12 mouse cellular contexts compared by ENCODE assay signal in the genomic region with DNA sequence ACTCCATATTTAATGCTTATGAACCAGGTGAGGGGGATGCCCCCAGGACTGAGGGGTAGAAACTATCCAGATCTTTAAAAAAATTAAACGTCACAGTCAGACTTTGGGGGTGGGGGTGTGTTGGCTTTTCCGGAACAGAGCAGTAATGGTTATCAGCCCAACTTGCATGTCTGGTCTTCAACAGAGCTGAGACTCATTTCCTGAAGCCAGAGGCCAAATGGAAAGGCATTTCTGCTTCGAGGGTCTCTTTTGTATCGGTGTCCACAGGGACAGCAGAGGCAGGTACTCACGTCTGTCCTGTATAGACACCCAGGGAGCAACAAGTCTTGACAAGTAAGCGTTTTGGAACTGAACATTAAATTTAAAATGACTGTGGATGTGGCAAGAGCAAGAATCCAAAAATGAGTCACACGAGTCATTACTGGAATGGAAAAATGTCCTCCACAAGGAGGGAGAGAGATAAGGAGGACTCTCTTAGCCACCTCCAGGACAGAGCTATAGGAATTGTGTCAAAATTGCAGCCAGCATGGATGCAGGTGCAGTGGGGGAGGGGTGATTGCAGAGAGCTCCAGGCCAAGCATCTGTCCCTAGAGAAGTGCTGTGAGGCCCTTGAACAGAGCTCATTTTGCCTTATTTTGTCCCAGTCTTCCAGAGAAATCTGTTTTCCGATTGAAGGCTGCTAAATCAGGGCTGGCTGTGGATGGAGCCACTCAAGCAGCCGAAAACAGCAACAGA. TPM values are rescaled to one million over a fixed set of nuclear protein-coding genes. Genes with fewer than 3 reads are reported as not detected.
A peak's percentile ranks its signal among the peaks of the same experiment; 100 is the strongest.
DNase-seq lines count a peak whose midpoint lies in the region; ATAC-seq and TF ChIP-seq lines count a peak whose summit lies in the region.
"Had no signal": no experiment of that assay in that cellular context is flagged by ENCODE, and none has a peak within 500 bp of the region (broad histone marks: within the 10 kb centered on the region; RNA-seq: fewer than 3 reads in every experiment).

No protein-coding gene starts in this region.

- WGBS in hindbrain, embryonic 11.5 days: 54% methylated on average over 9 of the region's 9 CpGs
- 54% methylated on average over 9 of the region's 9 CpGs for WGBS in hindbrain, embryonic 14.5 days
- 49% methylated on average over 9 of the region's 9 CpGs for WGBS in spleen, adult 2 months
- 53% methylated on average over 9 of the region's 9 CpGs for WGBS in forebrain, embryonic 15.5 days

- H3K9ac ChIP-seq in hindbrain, embryonic 11.5 days (ENCODE audit: low read depth, low read length): no peak overlapping the region
- no peak overlapping the region for H3K9ac ChIP-seq in hindbrain, embryonic 14.5 days
- no peak overlapping the region for H3K9ac ChIP-seq in forebrain, embryonic 15.5 days (replicated peaks)
- H3K9ac ChIP-seq: liver, postnatal 0 days had no signal

- H3K4me2 ChIP-seq in hindbrain, embryonic 11.5 days (replicated peaks; ENCODE audit: low read depth, low read length): no peak overlapping the region
- no peak overlapping the region for H3K4me2 ChIP-seq in hindbrain, embryonic 14.5 days (replicated peaks)
- H3K4me2 ChIP-seq in forebrain, embryonic 15.5 days (replicated peaks): no peak overlapping the region

- no peaks in the 10 kb centered on the region for H3K36me3 ChIP-seq in hindbrain, embryonic 11.5 days (ENCODE audit: control insufficient read depth, insufficient read depth, low read length)
- H3K36me3 ChIP-seq in hindbrain, embryonic 14.5 days (replicated peaks; ENCODE audit: control insufficient read depth, insufficient read depth): no peaks in the 10 kb centered on the region
- H3K36me3 ChIP-seq in spleen, adult 2 months (ENCODE audit: control insufficient read depth, insufficient read depth, low read length): no peaks in the 10 kb centered on the region
- H3K36me3 ChIP-seq in forebrain, embryonic 15.5 days: no peaks in the 10 kb centered on the region

- H3K4me1 ChIP-seq in hindbrain, embryonic 11.5 days (replicated peaks; ENCODE audit: control insufficient read depth, insufficient read depth, low read length): no peaks in the 10 kb centered on the region; the same call in 1 of the 2 replicates
- 0 out of 2 replicates have a peak, but pooled peaks cover 6% of the 10 kb centered on the region for H3K4me1 ChIP-seq in hindbrain, embryonic 14.5 days (replicated peaks; ENCODE audit: control insufficient read depth, insufficient read depth, low read length)
- peaks cover 12% of the 10 kb centered on the region; the same call in 1 of the 2 replicates for H3K4me1 ChIP-seq in spleen, adult 2 months (ENCODE audit: control insufficient read depth, insufficient read depth, insufficient read length)
- peaks cover 2% of the 10 kb centered on the region; the same call in 1 of the 2 replicates for H3K4me1 ChIP-seq in forebrain, embryonic 15.5 days

- no peaks in the 10 kb centered on the region for H3K9me3 ChIP-seq in hindbrain, embryonic 11.5 days (ENCODE audit: control insufficient read depth, low read length)
- no peaks in the 10 kb centered on the region for H3K9me3 ChIP-seq in hindbrain, embryonic 14.5 days (ENCODE audit: control insufficient read depth, low read length)
- H3K9me3 ChIP-seq in forebrain, embryonic 15.5 days: no peaks in the 10 kb centered on the region

- no peaks in the 10 kb centered on the region for H3K27me3 ChIP-seq in hindbrain, embryonic 11.5 days (ENCODE audit: control insufficient read depth, insufficient read depth, low read length)
- H3K27me3 ChIP-seq in hindbrain, embryonic 14.5 days (ENCODE audit: control insufficient read depth, insufficient read depth, low read length): no peaks in the 10 kb centered on the region
- H3K27me3 ChIP-seq in spleen, adult 2 months (ENCODE audit: control insufficient read depth, insufficient read depth, low read length): no peaks in the 10 kb centered on the region
- no peaks in the 10 kb centered on the region for H3K27me3 ChIP-seq in forebrain, embryonic 15.5 days

- H3K27ac ChIP-seq in hindbrain, embryonic 11.5 days (ENCODE audit: low read depth, low read length): no peak overlapping the region
- no peak overlapping the region for H3K27ac ChIP-seq in hindbrain, embryonic 14.5 days
- H3K27ac ChIP-seq in spleen, adult 2 months (ENCODE audit: insufficient read depth, low read length): peak overlapping the region; percentile 52
- H3K27ac ChIP-seq in forebrain, embryonic 15.5 days (replicated peaks): no peak overlapping the region

- no peak for TF ChIP-seq CTCF in spleen, adult 2 months (IDR thresholded peaks at IDR 0.05; ENCODE audit: extremely low read depth, insufficient read depth, insufficient read length, insufficient replicate concordance)

- no peak overlapping the region for H3K4me3 ChIP-seq in hindbrain, embryonic 11.5 days (ENCODE audit: low read depth, low read length)
- H3K4me3 ChIP-seq in hindbrain, embryonic 14.5 days (replicated peaks; ENCODE audit: low read length): no peak overlapping the region
- H3K4me3 ChIP-seq in spleen, adult 2 months (ENCODE audit: extremely low read depth, insufficient read depth, insufficient read length): no peak overlapping the region
- H3K4me3 ChIP-seq in forebrain, embryonic 15.5 days: no peak overlapping the region
- H3K4me3 ChIP-seq: myocyte had no signal

- ATAC-seq in hindbrain, embryonic 11.5 days (ENCODE audit: low FRiP score): no peak
- ATAC-seq in hindbrain, embryonic 14.5 days (ENCODE audit: low FRiP score): no peak
- 0 out of 2 replicates have a peak, but pooled peaks have one; percentile 44 for ATAC-seq in forebrain, embryonic 15.5 days (replicated peaks)

- DNase-seq in hindbrain, embryonic 11.5 days (ENCODE audit: low spot score): peak; percentile 24
- DNase-seq in hindbrain, embryonic 14.5 days (ENCODE audit: low spot score): no peak
- no peak for DNase-seq in spleen, adult 2 months (ENCODE audit: low read depth in 1 of 2, low spot score in 2 of 2)
- DNase-seq in spleen, adult 18-20 months: no peak
- peak; percentile 74 for DNase-seq in thymus, postnatal 4 days
- DNase-seq in cerebellum, postnatal 36 days: no peak
- DNase-seq: gastrocnemius, postnatal 10 days; kidney, adult 18-20 months; liver, postnatal 0 days; right cerebral cortex, postnatal 4 days had no signal

- TF ChIP-seq POLR2A in spleen, adult 2 months (IDR thresholded peaks at IDR 0.05; ENCODE audit: low read depth, low read length): no peak

RNA-seq across cellular contexts. Expression of a gene that starts 1.2 kb away (rescaled TPM):
- polyA plus RNA-seq in hindbrain, embryonic 11.5 days (2014; fragmentation: Nextera tagmentation; extraction: Ambion mirVana): not detected in 2 replicates
- not detected in 2 replicates for polyA plus RNA-seq in hindbrain, embryonic 14.5 days (2014; fragmentation: Nextera tagmentation; extraction: Ambion mirVana)
- 37.6 and 41.4 TPM in 2 replicates for polyA plus RNA-seq in spleen, adult 2 months (2012; rRNA removed)
- not detected in 2 replicates for polyA plus RNA-seq in forebrain, embryonic 15.5 days (2015; fragmentation: Nextera tagmentation; extraction: Ambion mirVana)
- polyA plus RNA-seq: liver, postnatal 0 days; myocyte had no signal

RNA-seq across cellular contexts. Expression of a gene that starts 44.9 kb away (rescaled TPM):
- polyA plus RNA-seq in hindbrain, embryonic 11.5 days (2014; fragmentation: Nextera tagmentation; extraction: Ambion mirVana): 1.7 and 1.8 TPM in 2 replicates
- 1.3 and 1.4 TPM in 2 replicates for polyA plus RNA-seq in hindbrain, embryonic 14.5 days (2014; fragmentation: Nextera tagmentation; extraction: Ambion mirVana)
- polyA plus RNA-seq in spleen, adult 2 months (2012; rRNA removed): 4.6 and 6.0 TPM in 2 replicates
- polyA plus RNA-seq in forebrain, embryonic 15.5 days (2015; fragmentation: Nextera tagmentation; extraction: Ambion mirVana): 1.1 and 1.3 TPM in 2 replicates
- polyA plus RNA-seq: liver, postnatal 0 days; myocyte had no signal

Comparison
In these comparisons a context has a peak if more than half of its experiments do, and no peak if none do; other contexts are left out.
1. DNase-seq: peak in hindbrain, embryonic 11.5 days (single experiment) and thymus, postnatal 4 days (single experiment); none in hindbrain, embryonic 14.5 days (single experiment), spleen, adult 2 months (0 of 2), spleen, adult 18-20 months (0 of 2) and cerebellum, postnatal 36 days (0 of 2).
2. RNA of a gene that starts 1.2 kb away (polyA plus RNA-seq): 37.6 to 41.4 TPM in spleen, adult 2 months; not detected in hindbrain, embryonic 11.5 days, not detected in hindbrain, embryonic 14.5 days and not detected in forebrain, embryonic 15.5 days; every median in the first group is over 10 times any median in the second.